Mouse (Mus musculus) lung, adult 2 months (tissue): ENCODE data around the gene Car10.

ENCODE experiments used
- CTCF ChIP-seq: fragments of 200-500 bp; IDR thresholded peaks from 2 replicates; pipeline ENCODE4 v1.5.1; 2011; ENCODE audit warnings: mild to moderate bottlenecking, low read length, control low read depth; ENCODE audit not compliant: insufficient read depth
- POLR2A ChIP-seq: fragments of 200-500 bp; IDR thresholded peaks from 2 replicates; pipeline ENCODE4 v1.6.1; 2011; ENCODE audit warnings: low read depth, mild to moderate bottlenecking, control low read depth, low read length, borderline replicate concordance; ENCODE audit errors: extremely low read depth

DNA sequence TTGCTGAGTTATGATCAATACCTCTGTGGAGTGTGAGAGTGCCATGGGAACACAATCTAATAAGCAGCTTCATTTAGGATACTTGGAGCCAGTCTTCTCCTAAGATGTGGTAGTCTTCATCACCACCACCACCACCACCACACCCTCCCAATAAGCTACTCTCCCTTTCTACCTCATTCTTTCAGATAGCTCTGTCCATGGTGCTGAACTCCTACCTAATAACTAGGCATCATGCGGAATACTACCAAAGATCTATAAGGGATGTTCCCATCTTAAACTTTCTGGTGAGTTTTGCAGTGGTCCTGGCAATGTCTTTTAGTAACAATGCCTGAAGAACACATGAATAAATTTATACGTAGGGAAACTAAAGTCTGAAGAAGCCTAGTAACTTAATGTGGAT is 263.7 kb downstream of the Car10 start:
- TF ChIP-seq POLR2A, result no peak
- TF ChIP-seq CTCF, result no peak
